Mouse (Mus musculus) WW6 (cell line): Measurements from ENCODE around the gene Ermn.

Experiments used
- DNase-seq: peaks from one replicate; pipeline ENCODE4 v3.0.0-alpha.2; 2013; ENCODE audit warnings: low read depth, low spot score

Ermn gene

GRCm38 (mm10) chr2:58052821-58053581 is at the start of gene Ermn:
Gene Ermn (minus strand): TSS chr2:58052864.
- DNase-seq: no peak

DNA sequence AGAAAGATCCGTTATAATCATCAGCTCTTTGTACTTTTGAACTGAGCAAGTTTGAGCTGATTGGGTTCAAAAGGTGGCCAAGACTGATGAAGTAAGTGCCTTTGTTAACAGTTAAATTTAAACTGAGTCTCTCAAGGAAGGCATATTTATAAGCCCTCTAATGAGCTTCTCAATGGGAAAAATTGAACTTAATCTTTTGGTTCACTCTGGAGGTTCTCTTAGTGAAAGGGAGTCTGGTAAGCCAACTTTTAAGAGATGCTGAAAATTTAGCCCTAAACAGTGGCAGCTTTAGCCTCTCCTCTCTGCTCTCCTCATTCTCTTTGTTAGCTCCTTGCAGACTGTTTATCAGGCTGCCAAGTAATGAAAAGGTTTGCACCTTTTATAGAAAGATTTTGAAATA is 42.2 kb upstream of the Ermn start:
- DNase-seq: no peak

DNA sequence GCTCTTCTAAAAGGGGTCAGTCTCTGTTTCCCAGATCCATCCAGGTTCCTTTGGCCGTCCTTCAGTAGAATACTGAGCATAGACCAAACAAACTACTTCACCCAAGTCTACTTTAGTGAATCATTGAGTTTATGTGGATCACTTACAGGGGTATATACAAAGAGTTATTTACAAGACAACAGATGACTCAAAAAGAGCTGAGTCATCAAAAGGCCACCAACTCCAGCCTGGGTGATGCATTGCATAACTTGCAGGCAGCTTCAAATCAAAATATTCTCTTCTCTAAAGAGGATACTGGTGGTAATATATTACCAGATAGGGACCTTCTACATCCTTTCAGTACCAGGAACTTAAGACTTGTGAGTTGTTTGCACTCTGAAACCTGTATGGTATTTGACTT is 33.8 kb upstream of the Ermn start:
- no peak for DNase-seq

DNA sequence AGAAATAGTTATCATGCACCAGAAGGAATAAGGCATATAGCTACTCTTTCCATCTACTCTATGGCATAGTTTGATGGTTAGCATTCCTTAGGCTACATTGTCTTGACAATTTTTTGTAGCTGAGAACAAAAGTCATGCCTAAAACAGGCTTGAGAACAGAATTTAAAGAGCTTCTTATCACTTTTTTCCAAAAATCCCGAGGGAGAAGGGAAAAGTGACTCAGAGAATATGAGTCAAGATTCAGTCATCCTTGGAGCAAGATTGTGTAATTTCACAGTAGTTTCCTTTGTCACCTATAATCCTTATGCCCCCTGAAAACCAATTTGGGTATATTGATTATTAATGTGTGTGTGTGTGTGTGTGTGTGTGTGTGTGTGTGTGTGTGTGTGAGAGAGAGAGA is 27.2 kb upstream of the Ermn start:
- DNase-seq: no peak

GRCm38 (mm10) chr2:58055383-58055782 is 2.7 kb upstream of the Ermn start:
- peak; percentile 7 for DNase-seq

GRCm38 (mm10) chr2:58041867-58042266 is 10.8 kb downstream of the Ermn start:
- no peak for DNase-seq

GRCm38 (mm10) chr2:58036926-58037325 is 15.7 kb downstream of the Ermn start:
- DNase-seq: no peak

- no peak for DNase-seq
Measured at GRCm38 (mm10) chr2:58035635-58036034, 17.0 kb downstream of the Ermn start.

DNA sequence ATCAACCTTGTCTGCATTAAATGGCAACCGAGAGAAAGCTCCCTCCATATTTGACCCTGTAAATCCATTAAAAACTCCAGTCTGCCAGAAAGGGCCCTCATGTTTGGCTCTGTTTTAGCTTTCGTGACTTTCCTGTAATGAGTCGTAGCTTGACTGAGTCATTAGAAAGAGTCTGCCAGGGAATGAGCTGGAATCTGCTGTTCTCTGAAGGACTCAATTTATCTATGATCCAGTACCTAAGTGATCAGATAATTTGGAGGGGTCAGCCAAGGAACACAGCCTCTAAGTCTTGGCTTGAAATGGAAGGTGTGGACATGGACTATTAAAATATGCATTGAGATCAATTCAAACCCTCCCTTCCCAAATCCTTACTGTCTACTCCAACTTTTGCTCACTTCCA is 21.2 kb downstream of the Ermn start:
- no peak for DNase-seq

- DNase-seq: peak; percentile 28
Measured at GRCm38 (mm10) chr2:58029404-58029803, 23.3 kb downstream of the Ermn start.

- DNase-seq: no peak
Measured at GRCm38 (mm10) chr2:58026740-58027139, 25.9 kb downstream of the Ermn start.

GRCm38 (mm10) chr2:58023556-58023955 is 29.1 kb downstream of the Ermn start:
- DNase-seq: no peak

- DNase-seq: no peak
Measured at GRCm38 (mm10) chr2:58007081-58007480, 45.6 kb downstream of the Ermn start.

- DNase-seq: no peak
Measured at GRCm38 (mm10) chr2:58001497-58001896, 51.2 kb downstream of the Ermn start.

DNA sequence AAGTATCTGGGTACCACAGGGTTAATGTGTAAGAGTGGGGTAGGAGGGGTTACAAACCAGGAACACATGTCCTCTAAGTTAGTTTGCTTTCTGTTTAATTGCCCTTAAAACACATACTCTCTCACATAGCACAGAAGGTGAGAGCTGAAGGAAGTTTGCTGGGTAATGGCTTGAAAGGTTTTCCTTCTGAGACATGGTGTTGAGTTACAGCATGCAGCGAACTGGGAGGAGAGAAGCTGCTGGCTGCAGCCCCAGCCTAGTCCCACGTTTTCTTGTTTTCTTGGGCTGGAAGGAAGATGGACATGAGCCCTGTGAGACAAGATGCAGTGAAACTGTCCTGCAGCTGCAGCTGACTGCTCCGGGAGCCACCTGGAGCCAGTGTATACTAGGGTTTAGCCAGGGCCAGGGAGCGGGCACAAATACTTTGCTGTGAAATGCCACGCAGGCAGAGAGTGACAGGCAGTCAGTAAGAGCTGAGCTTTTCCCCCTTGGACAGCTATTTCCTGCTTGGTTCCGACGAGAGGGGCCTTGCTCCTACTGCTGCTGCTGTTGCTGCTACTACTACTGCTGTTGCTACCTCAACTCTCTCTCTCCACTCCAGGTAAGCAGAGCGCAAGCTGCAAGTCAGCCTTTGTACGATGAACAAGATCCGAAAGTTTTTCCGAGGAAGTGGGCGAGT is 54.8 kb downstream of the Ermn start, which contains the start of gene Galnt5:
Gene Galnt5 (plus strand): TSS at position 133 of the 679 bp plus-strand sequence.
- no peak for DNase-seq
